Mouse (Mus musculus) bone marrow, adult 2 months (tissue): Measurements from ENCODE around the gene Rnasel.

Experiments used
- CTCF ChIP-seq: fragments of 200-500 bp; IDR thresholded peaks from 2 replicates; pipeline ENCODE4 v1.5.1; 2011; ENCODE audit warnings: low read length, control low read depth; ENCODE audit not compliant: control insufficient read depth, insufficient read depth
- POLR2A ChIP-seq: fragments of 200-500 bp; IDR thresholded peaks from 2 replicates; pipeline ENCODE4 v1.6.1; 2011; ENCODE audit warnings: low read depth, mild to moderate bottlenecking, control low read depth, low read length, borderline replicate concordance; ENCODE audit not compliant: control insufficient read depth

- no peak for TF ChIP-seq CTCF
- TF ChIP-seq POLR2A, result no peak
Measured at GRCm38 (mm10) chr1:153778205-153778604, 29.0 kb downstream of the Rnasel start.
